Mouse (Mus musculus) megakaryocyte-erythroid progenitor cell, adult 5-6 weeks (primary cell): ENCODE data around the gene Chpt1. TPM values are rescaled to one million over a fixed set of nuclear protein-coding genes. Genes with fewer than 3 reads are reported as not detected.

ENCODE experiments used
- ATAC-seq: replicated peaks from 2 replicates; pipeline ENCODE4 v1.8.0; 2016; ENCODE audit warnings: mild to moderate bottlenecking, inconsistent platforms; ENCODE audit not compliant: severe bottlenecking, poor library complexity, low FRiP score, low TSS enrichment
- total RNA-seq, 2 experiments: library from RNA; stranded (forward) in 1 of 2; stranded (reverse) in 1 of 2; fragments of 200-1000, 215-1000 nt in 1 of 2; fragments of >200 nt in 1 of 2; fragmentation: Nextera tagmentation in 1 of 2; gene quantifications; 2 replicates each; pipeline ENCODE4 v1.2.3; 2014 to 2017

Gene Chpt1
- total RNA-seq, 2 experiments from 2014 or later: 2.9 to 6.9 TPM

DNA sequence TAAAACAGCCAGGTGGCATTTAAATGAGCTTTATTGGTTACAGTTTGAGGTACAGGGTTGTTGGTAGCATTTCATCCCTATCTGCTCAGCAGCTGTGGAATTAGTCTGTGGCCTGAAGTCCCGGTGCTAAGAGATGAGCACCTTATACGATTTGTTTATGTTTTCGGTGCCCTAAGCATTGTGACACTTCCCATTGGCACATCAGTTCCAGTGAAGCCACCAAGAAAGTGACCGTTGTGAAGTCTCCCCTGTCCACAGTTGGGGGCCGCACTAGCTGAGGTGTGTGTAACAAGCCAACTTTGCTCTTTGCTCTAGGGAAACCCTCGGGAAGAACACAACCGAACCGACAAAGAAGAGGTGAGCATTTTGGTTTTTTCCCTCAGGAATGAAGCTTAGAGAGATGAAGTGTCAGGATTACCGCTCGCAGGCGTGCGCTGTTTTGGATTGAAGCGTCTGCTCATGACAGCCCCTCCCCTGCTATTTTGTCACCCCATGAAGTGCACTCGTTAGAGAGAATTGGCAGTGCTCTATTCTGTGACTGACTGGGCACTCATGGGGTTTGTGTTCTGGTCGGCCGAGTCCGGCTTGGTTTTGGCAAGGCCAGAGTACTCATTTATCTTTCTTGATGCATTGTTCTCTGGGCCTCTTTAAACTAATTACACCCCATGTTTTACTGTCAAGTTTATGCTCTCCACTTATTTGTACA lies 91.4 kb downstream of the Chpt1 start:
- ATAC-seq: no peak

DNA sequence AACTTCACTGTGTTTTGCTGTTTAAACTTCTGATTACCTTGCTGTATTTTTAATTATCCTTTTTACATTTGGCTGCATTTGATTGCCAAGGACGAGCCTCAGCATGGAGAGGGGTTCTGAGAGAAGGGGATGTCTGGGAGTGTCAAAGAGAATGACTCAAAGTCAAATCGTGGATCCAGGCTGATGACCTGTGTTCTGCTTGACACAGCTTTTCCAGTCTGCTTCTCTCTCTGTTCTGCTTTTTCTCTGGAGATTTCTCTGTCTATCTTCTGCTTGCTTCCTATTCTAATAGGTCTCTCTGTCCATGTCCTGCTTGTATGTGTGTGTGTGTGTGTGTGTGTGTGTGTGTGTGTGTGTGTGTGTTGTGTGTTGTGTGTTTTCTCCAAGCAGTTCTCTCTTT lies 94.1 kb downstream of the Chpt1 start:
- ATAC-seq: no peak

DNA sequence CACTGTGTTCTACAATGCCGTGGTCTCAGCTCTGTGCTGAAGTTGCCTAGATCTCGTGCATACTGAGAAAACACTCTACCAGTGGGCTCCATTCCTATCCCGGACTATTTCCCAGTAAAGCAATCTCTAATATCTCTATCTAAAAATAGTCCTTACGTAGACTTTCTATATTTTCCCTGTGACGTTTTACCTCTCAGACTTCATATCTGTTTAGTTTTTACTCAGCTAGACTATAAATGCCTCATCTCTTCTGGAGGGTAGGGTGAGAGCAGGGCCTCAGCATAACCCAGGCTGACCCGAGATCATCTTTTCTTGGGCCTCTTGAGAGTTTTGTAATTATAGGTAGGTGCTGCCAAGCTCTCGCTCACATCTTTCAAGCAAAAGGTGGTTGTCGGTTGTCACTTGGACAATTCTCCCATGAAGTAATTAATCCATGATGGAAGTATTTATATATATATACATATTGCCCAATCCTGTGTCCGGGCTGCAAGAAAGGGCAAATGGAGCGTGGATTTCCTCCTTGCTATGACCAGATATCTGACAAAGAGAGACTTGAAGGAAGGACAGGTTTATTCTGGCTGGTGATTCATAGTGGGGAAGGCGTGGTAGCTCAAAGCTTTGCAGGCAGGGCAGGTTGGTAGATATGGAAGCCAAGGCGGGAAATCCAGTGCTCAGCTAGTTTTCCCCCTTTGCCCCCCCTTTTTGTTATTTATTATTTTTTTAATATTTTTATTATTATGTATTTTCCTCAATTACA lies 95.8 kb downstream of the Chpt1 start:
- ATAC-seq: no peak

DNA sequence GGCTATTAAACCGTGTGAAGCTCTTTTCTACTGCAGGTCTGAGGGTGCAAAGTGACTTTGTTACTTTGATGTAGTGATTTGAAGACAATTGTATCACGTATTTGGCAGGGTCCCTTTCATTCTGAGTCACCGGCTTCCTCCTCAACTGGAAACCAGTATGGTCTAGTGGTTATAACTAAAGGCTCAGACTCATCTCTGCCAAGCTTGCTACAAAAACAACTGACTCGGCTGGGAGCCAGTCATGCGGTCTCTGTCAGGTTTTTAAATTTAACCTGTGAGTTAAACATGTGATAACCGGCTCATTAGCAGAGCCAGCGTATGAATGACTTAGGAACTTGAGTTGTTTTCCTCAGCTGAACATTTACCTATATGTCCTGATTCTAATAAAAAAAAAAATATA lies 98.1 kb downstream of the Chpt1 start:
- no peak for ATAC-seq

DNA sequence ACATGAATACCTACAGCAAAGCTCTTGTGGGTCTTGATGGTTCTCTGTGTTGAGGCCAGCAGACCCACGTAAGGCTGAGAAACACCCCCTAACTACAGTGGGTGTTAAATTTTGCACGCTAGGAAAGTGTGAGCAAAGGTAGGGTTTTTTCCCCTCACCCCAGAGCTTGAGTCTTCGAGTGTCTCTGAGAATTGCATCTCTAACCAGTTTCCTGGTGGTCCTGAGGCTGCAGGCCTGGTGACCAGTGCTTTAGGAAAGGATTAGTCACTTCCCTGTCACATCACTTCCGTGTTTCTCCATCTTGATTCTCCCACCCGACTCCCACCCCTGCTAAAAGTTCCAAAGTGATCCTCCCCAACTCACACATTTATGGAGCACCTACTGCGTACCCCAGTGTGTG lies 99.7 kb downstream of the Chpt1 start:
- ATAC-seq: no peak

DNA sequence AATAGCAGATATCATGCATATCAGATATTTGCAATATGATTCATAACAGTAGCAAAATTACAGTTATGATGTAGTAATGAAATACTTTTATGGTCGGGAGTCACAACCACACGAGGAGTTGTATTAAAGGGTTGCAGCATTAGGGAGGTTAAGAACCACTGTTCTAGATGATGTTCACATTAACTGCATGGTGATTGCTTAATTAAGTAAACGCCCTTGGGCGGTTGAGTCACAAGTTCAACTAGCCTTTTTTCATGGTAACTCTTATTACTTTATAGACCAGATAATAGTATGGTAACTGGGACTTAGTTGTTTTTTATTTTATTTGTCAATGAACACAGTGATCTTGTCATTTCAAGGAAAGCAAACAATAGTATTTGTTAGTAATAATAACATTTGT lies 100.9 kb downstream of the Chpt1 start:
- no peak for ATAC-seq

Other genes with a start within 250 kb of the Chpt1 start
- gene Dram1, start 125.0 kb downstream of the Chpt1 start, total RNA-seq (2014; fragmentation: Nextera tagmentation): not detected in 2 replicates
- gene Dram1, start 125.0 kb downstream of the Chpt1 start, total RNA-seq (2017): 0.76 and 0.80 TPM in 2 replicates
- 37.1 and 44.4 TPM in 2 replicates for gene Gnptab, start 124.9 kb downstream of the Chpt1 start, total RNA-seq (2014; fragmentation: Nextera tagmentation)
- 39.3 and 45.2 TPM in 2 replicates for gene Gnptab, start 124.9 kb downstream of the Chpt1 start, total RNA-seq (2017)
- 1.4 TPM in 1 of 2 replicates, not detected in the other for gene Sycp3, start 44.5 kb downstream of the Chpt1 start, total RNA-seq (2014; fragmentation: Nextera tagmentation)
- not detected in 2 replicates for gene Sycp3, start 44.5 kb downstream of the Chpt1 start, total RNA-seq (2017)
- not detected in 2 replicates for gene Mybpc1, start 101.1 kb upstream of the Chpt1 start, total RNA-seq (2014; fragmentation: Nextera tagmentation)
- not detected in 2 replicates for gene Mybpc1, start 101.1 kb upstream of the Chpt1 start, total RNA-seq (2017)
- gene Spic, start 180.9 kb upstream of the Chpt1 start, total RNA-seq (2014; fragmentation: Nextera tagmentation): 1.5 TPM in 1 of 2 replicates, not detected in the other
- 0.61 TPM in 1 of 2 replicates, not detected in the other for gene Spic, start 180.9 kb upstream of the Chpt1 start, total RNA-seq (2017)
- gene Arl1, start 226.8 kb upstream of the Chpt1 start, total RNA-seq (2014; fragmentation: Nextera tagmentation): 36.5 and 51.3 TPM in 2 replicates
- 89.4 and 91.0 TPM in 2 replicates for gene Arl1, start 226.8 kb upstream of the Chpt1 start, total RNA-seq (2017)